Mouse (Mus musculus) frontal cortex, postnatal 10 days (tissue): ENCODE results near the gene Fbxo44.
"Not testable (repeated sequence)": the region's sequence is repeated elsewhere in the genome, so short reads cannot be mapped to it uniquely, and the experiment has no call there.

Experiments
- DNase-seq, 2 experiments: peaks; one replicate each; pipeline ENCODE4 v3.0.0; 2022; ENCODE audit warnings: low spot score in 2 of 2, mixed read lengths in 1 of 2

The Fbxo44 gene

GRCm38 (mm10) chr4:148130561-148131413 lies 29.5 kb downstream of the Fbxo44 start, which contains the start of gene Draxin:
TSS of gene Draxin (minus strand) at chr4:148130698.
- no peak for DNase-seq

GRCm38 (mm10) chr4:148130133-148130532 lies 30.1 kb downstream of the Fbxo44 start, which contains the start of gene Mad2l2:
TSS of gene Mad2l2 (plus strand) at chr4:148130384.
- DNase-seq, result no peak

- no peak for DNase-seq
Observed at GRCm38 (mm10) chr4:148128672-148129071, 31.6 kb downstream of the Fbxo44 start.

- DNase-seq, result no peak
Observed at GRCm38 (mm10) chr4:148128241-148128640, 32.0 kb downstream of the Fbxo44 start.

- no peak for DNase-seq
Observed at GRCm38 (mm10) chr4:148122694-148123066, 37.6 kb downstream of the Fbxo44 start.

- DNase-seq, result no peak
Observed at GRCm38 (mm10) chr4:148121982-148122693, 38.1 kb downstream of the Fbxo44 start.

GRCm38 (mm10) chr4:148121362-148121761 lies 38.9 kb downstream of the Fbxo44 start:
- peak; percentile 68 for DNase-seq

- DNase-seq, result no peak
Observed at GRCm38 (mm10) chr4:148120555-148120954, 39.7 kb downstream of the Fbxo44 start.

GRCm38 (mm10) chr4:148119578-148119977 lies 40.7 kb downstream of the Fbxo44 start:
- not testable (repeated sequence) for DNase-seq

GRCm38 (mm10) chr4:148117392-148117791 lies 42.9 kb downstream of the Fbxo44 start:
- no peak for DNase-seq

GRCm38 (mm10) chr4:148116657-148117056 lies 43.6 kb downstream of the Fbxo44 start:
- no peak for DNase-seq

GRCm38 (mm10) chr4:148115467-148115866 lies 44.8 kb downstream of the Fbxo44 start:
- DNase-seq, result no peak

GRCm38 (mm10) chr4:148114758-148115391 lies 45.4 kb downstream of the Fbxo44 start:
- peak in 1 of 2 experiments; percentile 81 for DNase-seq

- no peak for DNase-seq
Observed at GRCm38 (mm10) chr4:148112519-148112918, 47.8 kb downstream of the Fbxo44 start.

- DNase-seq, result no peak
Observed at GRCm38 (mm10) chr4:148109215-148109614, 51.1 kb downstream of the Fbxo44 start.

- peak in 1 of 2 experiments; percentile 23 for DNase-seq
Observed at GRCm38 (mm10) chr4:148108565-148109100, 51.6 kb downstream of the Fbxo44 start.

- DNase-seq, result no peak
Observed at GRCm38 (mm10) chr4:148107621-148108291, 52.5 kb downstream of the Fbxo44 start.

GRCm38 (mm10) chr4:148104146-148104545 lies 56.1 kb downstream of the Fbxo44 start:
- DNase-seq, result no peak
